Mouse (Mus musculus): Measurements from ENCODE around the gene Disp3. TPM values are rescaled to one million over a fixed set of nuclear protein-coding genes. Genes with fewer than 3 reads are reported as not detected.

Disp3 gene
- polyA plus RNA-seq (2015; fragmentation: Nextera tagmentation; extraction: Ambion mirVana), result 12.4 and 12.7 TPM in 2 replicates

GRCm38 (mm10) chr4:148287476-148288054 lies at the start of gene Disp3:
TSS of gene Disp3 (minus strand) at chr4:148287965.
- Histone ChIP-seq H3K4me2 (ENCODE audit: low read length) (peak within 1 kb of the TSS; percentile 83), H3K27ac (ENCODE audit: low read length) (peak within 1 kb of the TSS; percentile 69), H3K4me1 (ENCODE audit: control insufficient read depth, insufficient read depth, low read length) (peaks cover 44% of the 10 kb centered on the region), H3K9me3 (replicated peaks; ENCODE audit: control insufficient read depth, low read length, poor library complexity, severe bottlenecking) (no peaks in the 10 kb centered on the region), H3K4me3 (ENCODE audit: low read depth, low read length) (peak within 1 kb of the TSS; percentile 60), H3K27me3 (ENCODE audit: control insufficient read depth, insufficient read depth, low read depth, low read length) (no peaks in the 10 kb centered on the region), H3K9ac (ENCODE audit: low read depth, low read length) (peak within 1 kb of the TSS; percentile 74), H3K36me3 (ENCODE audit: control insufficient read depth, insufficient read depth, low read length) (no peaks in the 10 kb centered on the region)
- WGBS, result under 1% methylated on average over 42 of the region's 54 CpGs
- peak; percentile 72 for ATAC-seq

- no peak overlapping the region for H3K27ac ChIP-seq (ENCODE audit: low read length)
These were observed 42.5 kb upstream of the Disp3 start for GRCm38 (mm10) chr4:148330269-148330668.

GRCm38 (mm10) chr4:148329431-148329830 lies 41.7 kb upstream of the Disp3 start:
- 0 out of 2 replicates have a peak overlapping the region, but pooled peaks have one; percentile 17 for H3K27ac ChIP-seq (ENCODE audit: low read length)

More at GRCm38 (mm10) chr4:148330269-148330668, 42.5 kb upstream of the Disp3 start:
- no peak overlapping the region for H3K4me2 ChIP-seq (ENCODE audit: low read length)
- H3K4me1 ChIP-seq (ENCODE audit: control insufficient read depth, insufficient read depth, low read length), result peaks cover 24% of the 10 kb centered on the region
- no peaks in the 10 kb centered on the region for H3K36me3 ChIP-seq (ENCODE audit: control insufficient read depth, insufficient read depth, low read length)
- no peaks in the 10 kb centered on the region for H3K9me3 ChIP-seq (replicated peaks; ENCODE audit: control insufficient read depth, low read length, poor library complexity, severe bottlenecking)
- 84% methylated on average over 2 of the region's 2 CpGs for WGBS
- ATAC-seq, result no peak
- H3K27me3 ChIP-seq (ENCODE audit: control insufficient read depth, insufficient read depth, low read depth, low read length), result no peaks in the 10 kb centered on the region
- no peak overlapping the region for H3K4me3 ChIP-seq (ENCODE audit: low read depth, low read length)
- H3K9ac ChIP-seq (ENCODE audit: low read depth, low read length), result no peak overlapping the region

GRCm38 (mm10) chr4:148328237-148328636 lies 40.5 kb upstream of the Disp3 start:
- Histone ChIP-seq H3K36me3 (ENCODE audit: control insufficient read depth, insufficient read depth, low read length) (no peaks in the 10 kb centered on the region), H3K9ac (ENCODE audit: low read depth, low read length) (no peak overlapping the region), H3K4me1 (ENCODE audit: control insufficient read depth, insufficient read depth, low read length) (peaks cover 34% of the 10 kb centered on the region), H3K4me2 (ENCODE audit: low read length) (no peak overlapping the region), H3K9me3 (replicated peaks; ENCODE audit: control insufficient read depth, low read length, poor library complexity, severe bottlenecking) (no peaks in the 10 kb centered on the region), H3K4me3 (ENCODE audit: low read depth, low read length) (no peak overlapping the region), H3K27me3 (ENCODE audit: control insufficient read depth, insufficient read depth, low read depth, low read length) (no peaks in the 10 kb centered on the region), H3K27ac (ENCODE audit: low read length) (no peak overlapping the region)
- 97% methylated on average over 1 of the region's 1 CpGs for WGBS
- ATAC-seq, result no peak

More at GRCm38 (mm10) chr4:148329431-148329830, 41.7 kb upstream of the Disp3 start:
- ATAC-seq, result no peak
- H3K4me3 ChIP-seq (ENCODE audit: low read depth, low read length), result no peak overlapping the region
- no peak overlapping the region for H3K4me2 ChIP-seq (ENCODE audit: low read length)
- H3K27me3 ChIP-seq (ENCODE audit: control insufficient read depth, insufficient read depth, low read depth, low read length), result no peaks in the 10 kb centered on the region
- no peaks in the 10 kb centered on the region for H3K9me3 ChIP-seq (replicated peaks; ENCODE audit: control insufficient read depth, low read length, poor library complexity, severe bottlenecking)
- WGBS, result 17% methylated on average over 11 of the region's 11 CpGs
- no peak overlapping the region for H3K9ac ChIP-seq (ENCODE audit: low read depth, low read length)
- H3K36me3 ChIP-seq (ENCODE audit: control insufficient read depth, insufficient read depth, low read length), result no peaks in the 10 kb centered on the region
- peaks cover 31% of the 10 kb centered on the region for H3K4me1 ChIP-seq (ENCODE audit: control insufficient read depth, insufficient read depth, low read length)

- peak overlapping the region; percentile 54 for H3K4me2 ChIP-seq (ENCODE audit: low read length)
- peak; percentile 79 for ATAC-seq
- H3K4me1 ChIP-seq (ENCODE audit: control insufficient read depth, insufficient read depth, low read length), result peaks cover 40% of the 10 kb centered on the region
- 5% methylated on average over 19 of the region's 19 CpGs for WGBS
- H3K9ac ChIP-seq (ENCODE audit: low read depth, low read length), result peak overlapping the region; percentile 48; the same call in 1 of the 2 replicates
- H3K4me3 ChIP-seq (ENCODE audit: low read depth, low read length), result peak overlapping the region; percentile 16; the same call in 1 of the 2 replicates
- peak overlapping the region; percentile 64 for H3K27ac ChIP-seq (ENCODE audit: low read length)
- H3K9me3 ChIP-seq (replicated peaks; ENCODE audit: control insufficient read depth, low read length, poor library complexity, severe bottlenecking), result no peaks in the 10 kb centered on the region
- H3K27me3 ChIP-seq (ENCODE audit: control insufficient read depth, insufficient read depth, low read depth, low read length), result no peaks in the 10 kb centered on the region
- no peaks in the 10 kb centered on the region for H3K36me3 ChIP-seq (ENCODE audit: control insufficient read depth, insufficient read depth, low read length)
These were observed 39.7 kb upstream of the Disp3 start for GRCm38 (mm10) chr4:148327266-148327997.

- 0 out of 2 replicates have a peak overlapping the region, but pooled peaks have one; percentile 48 for H3K9ac ChIP-seq (ENCODE audit: low read depth, low read length)
- H3K4me3 ChIP-seq (ENCODE audit: low read depth, low read length), result no peak overlapping the region
- H3K27ac ChIP-seq (ENCODE audit: low read length), result peak overlapping the region; percentile 64; the same call in 1 of the 2 replicates
- H3K4me1 ChIP-seq (ENCODE audit: control insufficient read depth, insufficient read depth, low read length), result peaks cover 46% of the 10 kb centered on the region
- peak overlapping the region; percentile 54 for H3K4me2 ChIP-seq (ENCODE audit: low read length)
- H3K9me3 ChIP-seq (replicated peaks; ENCODE audit: control insufficient read depth, low read length, poor library complexity, severe bottlenecking), result no peaks in the 10 kb centered on the region
- H3K36me3 ChIP-seq (ENCODE audit: control insufficient read depth, insufficient read depth, low read length), result no peaks in the 10 kb centered on the region
- 29% methylated on average over 8 of the region's 8 CpGs for WGBS
- no peaks in the 10 kb centered on the region for H3K27me3 ChIP-seq (ENCODE audit: control insufficient read depth, insufficient read depth, low read depth, low read length)
- ATAC-seq, result no peak; the same call in 1 of the 2 replicates
These were observed 39.0 kb upstream of the Disp3 start for GRCm38 (mm10) chr4:148326791-148327190.

GRCm38 (mm10) chr4:148325951-148326350 lies 38.2 kb upstream of the Disp3 start:
- no peak overlapping the region for H3K4me3 ChIP-seq (ENCODE audit: low read depth, low read length)
- no peaks in the 10 kb centered on the region for H3K9me3 ChIP-seq (replicated peaks; ENCODE audit: control insufficient read depth, low read length, poor library complexity, severe bottlenecking)
- peaks cover 50% of the 10 kb centered on the region for H3K4me1 ChIP-seq (ENCODE audit: control insufficient read depth, insufficient read depth, low read length)
- no peak overlapping the region for H3K9ac ChIP-seq (ENCODE audit: low read depth, low read length)
- 97% methylated on average over 3 of the region's 3 CpGs for WGBS
- H3K27ac ChIP-seq (ENCODE audit: low read length), result no peak overlapping the region
- no peak overlapping the region for H3K4me2 ChIP-seq (ENCODE audit: low read length)
- no peaks in the 10 kb centered on the region for H3K27me3 ChIP-seq (ENCODE audit: control insufficient read depth, insufficient read depth, low read depth, low read length)
- H3K36me3 ChIP-seq (ENCODE audit: control insufficient read depth, insufficient read depth, low read length), result no peaks in the 10 kb centered on the region
- no peak for ATAC-seq

- no peak overlapping the region for H3K4me3 ChIP-seq (ENCODE audit: low read depth, low read length)
- no peak overlapping the region for H3K9ac ChIP-seq (ENCODE audit: low read depth, low read length)
- no peaks in the 10 kb centered on the region for H3K36me3 ChIP-seq (ENCODE audit: control insufficient read depth, insufficient read depth, low read length)
- no peaks in the 10 kb centered on the region for H3K9me3 ChIP-seq (replicated peaks; ENCODE audit: control insufficient read depth, low read length, poor library complexity, severe bottlenecking)
- no peaks in the 10 kb centered on the region for H3K27me3 ChIP-seq (ENCODE audit: control insufficient read depth, insufficient read depth, low read depth, low read length)
- H3K27ac ChIP-seq (ENCODE audit: low read length), result 0 out of 2 replicates have a peak overlapping the region, but pooled peaks have one; percentile 22
- no peak for ATAC-seq
- no peak overlapping the region for H3K4me2 ChIP-seq (ENCODE audit: low read length)
- WGBS, result 36% methylated on average over 2 of the region's 2 CpGs
- peaks cover 50% of the 10 kb centered on the region for H3K4me1 ChIP-seq (ENCODE audit: control insufficient read depth, insufficient read depth, low read length)
These were observed 37.3 kb upstream of the Disp3 start for GRCm38 (mm10) chr4:148325057-148325456.

- Histone ChIP-seq H3K9me3 (replicated peaks; ENCODE audit: control insufficient read depth, low read length, poor library complexity, severe bottlenecking) (no peaks in the 10 kb centered on the region), H3K9ac (ENCODE audit: low read depth, low read length) (0 out of 2 replicates have a peak overlapping the region, but pooled peaks have one; percentile 10), H3K4me3 (ENCODE audit: low read depth, low read length) (no peak overlapping the region), H3K27ac (ENCODE audit: low read length) (no peak overlapping the region), H3K36me3 (ENCODE audit: control insufficient read depth, insufficient read depth, low read length) (no peaks in the 10 kb centered on the region), H3K4me2 (ENCODE audit: low read length) (no peak overlapping the region), H3K27me3 (ENCODE audit: control insufficient read depth, insufficient read depth, low read depth, low read length) (no peaks in the 10 kb centered on the region), H3K4me1 (ENCODE audit: control insufficient read depth, insufficient read depth, low read length) (peaks cover 37% of the 10 kb centered on the region)
- 11% methylated on average over 10 of the region's 10 CpGs for WGBS
- no peak for ATAC-seq
These were observed 34.4 kb upstream of the Disp3 start for GRCm38 (mm10) chr4:148322152-148322551.

All from midbrain, embryonic 16.5 days (tissue).